Mouse (Mus musculus): ENCODE results near the gene Cfap77.

DNA sequence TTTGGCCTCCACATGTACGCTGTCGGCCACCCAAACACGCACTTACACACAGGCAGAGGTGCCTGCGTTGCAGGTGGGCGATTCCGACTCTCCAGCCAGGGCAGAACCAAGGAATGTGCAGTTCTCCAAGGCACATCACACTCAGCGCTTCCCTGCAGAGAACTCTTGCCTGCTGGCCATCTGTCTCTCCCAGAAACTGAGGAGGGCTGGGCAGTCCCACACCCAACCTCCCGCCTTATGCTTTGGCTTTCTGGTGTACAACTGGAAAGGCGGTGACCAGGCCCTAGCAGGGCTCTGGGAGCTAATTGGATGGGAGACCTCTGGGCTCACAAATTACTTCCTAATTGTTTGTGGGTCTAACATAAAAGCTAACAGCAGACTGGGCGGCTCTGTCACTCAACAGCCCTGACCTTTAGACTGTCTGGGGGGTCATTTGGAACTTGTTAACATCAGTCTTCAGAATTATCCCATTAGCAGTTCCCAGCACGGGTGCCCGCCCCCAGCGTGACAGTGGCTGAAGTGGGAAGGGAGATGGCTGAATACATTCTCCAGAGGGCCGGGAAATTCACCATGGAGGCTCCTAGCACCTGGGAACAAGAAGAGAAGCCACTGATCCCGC is 80.9 kb downstream of the Cfap77 start:
- TF ChIP-seq CTCF (IDR thresholded peaks at IDR 0.05; ENCODE audit: control insufficient read depth, insufficient read depth, insufficient read length): no peak
- no peak for TF ChIP-seq MYOG (IDR thresholded peaks at IDR 0.05; ENCODE audit: control insufficient read depth, extremely low read depth, insufficient read length)
- TF ChIP-seq CEBPB (IDR thresholded peaks at IDR 0.05; ENCODE audit: low read depth): no peak
- no peak for TF ChIP-seq MAX (IDR thresholded peaks at IDR 0.05)
